Mouse (Mus musculus) cortical plate, adult 2 months (tissue): ENCODE results near the gene Eif3c. TPM values are rescaled to one million over a fixed set of nuclear protein-coding genes. Genes with fewer than 3 reads are reported as not detected.

Experiments
- H3K27ac ChIP-seq: fragments of 200-500 bp; 2 replicates; pipeline ENCODE4 v1.5.1; 2012; ENCODE audit warnings: low read length, control low read depth, inconsistent platforms; ENCODE audit not compliant: insufficient read depth
- H3K4me1 ChIP-seq: fragments of 200-500 bp; 2 replicates; pipeline ENCODE4 v1.6.1; 2011; ENCODE audit warnings: low read length; ENCODE audit not compliant: control insufficient read depth, insufficient read depth
- H3K4me3 ChIP-seq: fragments of 200-500 bp; 2 replicates; pipeline ENCODE4 v1.5.1; 2011; ENCODE audit warnings: mild to moderate bottlenecking, low read length, control low read depth; ENCODE audit not compliant: insufficient read depth
- CTCF ChIP-seq: fragments of 200-500 bp; IDR thresholded peaks from 2 replicates; pipeline ENCODE4 v1.5.1; 2011; ENCODE audit warnings: mild to moderate bottlenecking, control low read depth, low read length; ENCODE audit not compliant: insufficient read depth; ENCODE audit errors: extremely low read depth
- POLR2A ChIP-seq: fragments of 200-500 bp; IDR thresholded peaks from 2 replicates; pipeline ENCODE4 v1.6.1; 2011; ENCODE audit warnings: mild to moderate bottlenecking, low read length, control low read depth; ENCODE audit not compliant: insufficient read depth; ENCODE audit errors: extremely low read depth
- polyA plus RNA-seq: library from polyadenylated mRNA; depleted of rRNA; stranded (reverse); fragments of >200 nt; gene quantifications from 2 replicates; pipeline ENCODE4 v1.2.3, GENCODE M21; 2012

Gene Eif3c
- polyA plus RNA-seq, 1 experiment: 102 TPM

GRCm38 (mm10) chr7:126587779-126588178, 21.6 kb upstream of the Eif3c start:
- no peak overlapping the region for H3K27ac ChIP-seq
- H3K4me1 ChIP-seq: no peaks in the 10 kb centered on the region
- no peak overlapping the region for H3K4me3 ChIP-seq
- TF ChIP-seq CTCF (peak; percentile 54), POLR2A (no peak)

DNA sequence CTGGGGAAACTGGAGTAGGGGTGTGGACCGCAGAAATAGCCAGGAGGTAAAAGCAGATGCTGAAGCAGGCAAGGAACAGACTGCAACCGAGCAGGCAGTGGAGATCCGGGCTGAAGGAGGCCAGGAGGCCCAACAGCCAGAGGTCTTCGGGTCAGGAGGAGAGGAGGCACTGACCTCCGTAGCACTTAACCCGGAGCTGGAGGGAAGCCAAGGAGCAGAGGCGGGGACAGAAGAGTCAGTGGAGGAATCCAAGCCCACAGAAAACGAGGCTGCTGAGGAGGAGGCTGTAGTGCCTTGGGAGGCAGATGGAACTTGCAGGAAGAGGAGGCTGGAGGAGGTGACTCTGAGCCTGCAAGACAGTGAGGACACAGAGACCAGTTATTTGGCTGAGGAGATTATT, 20.6 kb upstream of the Eif3c start:
- Histone ChIP-seq H3K4me1 (no peaks in the 10 kb centered on the region), H3K4me3 (no peak overlapping the region), H3K27ac (no peak overlapping the region)
- no peak for TF ChIP-seq POLR2A
- no peak for TF ChIP-seq CTCF

DNA sequence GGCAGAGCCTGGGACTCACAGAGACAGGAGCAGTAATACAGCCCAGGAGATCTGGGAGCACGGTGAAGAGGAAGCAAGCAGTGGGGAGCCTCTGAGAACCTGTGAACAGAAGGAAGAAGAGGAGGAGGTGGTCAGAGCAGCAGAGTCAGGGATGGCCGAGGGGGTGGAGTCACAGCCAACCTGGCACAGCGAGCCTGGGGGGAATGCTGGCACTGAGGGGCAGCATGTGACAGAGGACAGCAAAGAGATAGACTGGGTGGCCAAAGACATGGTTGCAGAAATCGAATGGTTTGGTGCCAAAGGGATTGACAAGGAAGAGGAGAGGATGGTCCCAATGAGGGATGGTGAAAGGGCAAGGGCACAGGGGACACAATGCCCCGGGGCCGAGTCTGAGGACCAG, 19.5 kb upstream of the Eif3c start, which contains the start of gene Cln3:
TSS of gene Cln3 (minus strand) at position 101 of the 400 bp plus-strand sequence.
- Histone ChIP-seq H3K27ac (no peak within 1 kb of the TSS), H3K4me1 (no peaks in the 10 kb centered on the region), H3K4me3 (no peak within 1 kb of the TSS)
- TF ChIP-seq POLR2A (no peak), CTCF (no peak)

DNA sequence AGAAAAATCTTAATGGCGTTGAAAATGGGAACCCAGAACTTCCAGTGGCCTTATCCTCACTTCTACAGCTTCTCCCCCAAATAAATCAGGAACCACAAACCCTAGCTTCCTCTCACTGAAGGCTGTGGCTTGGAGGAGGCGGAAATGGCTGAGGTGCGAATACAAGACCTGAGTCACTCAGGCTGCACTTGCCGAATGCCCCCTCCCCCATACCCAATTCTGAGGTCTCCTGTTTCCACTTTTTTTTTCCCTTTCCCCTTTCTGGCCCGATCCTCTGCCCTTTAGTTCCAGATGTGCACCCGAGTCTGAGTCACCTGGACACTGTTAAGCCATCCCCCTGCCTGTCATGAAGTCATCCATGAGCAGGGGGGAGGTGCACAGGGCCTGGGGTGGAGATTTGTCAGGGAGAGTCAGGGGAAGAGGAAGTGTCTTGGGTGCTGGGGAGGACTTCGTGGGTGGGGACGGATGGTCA, 18.3 kb upstream of the Eif3c start, which contains the start of gene Apobr:
TSS of gene Apobr (plus strand) at position 437 of the 472 bp plus-strand sequence.
- TF ChIP-seq CTCF: no peak
- no peak for TF ChIP-seq POLR2A
- H3K4me1 ChIP-seq: no peaks in the 10 kb centered on the region
- H3K4me3 ChIP-seq: no peak within 1 kb of the TSS; the same call in 1 of the 2 replicates
- no peak within 1 kb of the TSS for H3K27ac ChIP-seq

DNA sequence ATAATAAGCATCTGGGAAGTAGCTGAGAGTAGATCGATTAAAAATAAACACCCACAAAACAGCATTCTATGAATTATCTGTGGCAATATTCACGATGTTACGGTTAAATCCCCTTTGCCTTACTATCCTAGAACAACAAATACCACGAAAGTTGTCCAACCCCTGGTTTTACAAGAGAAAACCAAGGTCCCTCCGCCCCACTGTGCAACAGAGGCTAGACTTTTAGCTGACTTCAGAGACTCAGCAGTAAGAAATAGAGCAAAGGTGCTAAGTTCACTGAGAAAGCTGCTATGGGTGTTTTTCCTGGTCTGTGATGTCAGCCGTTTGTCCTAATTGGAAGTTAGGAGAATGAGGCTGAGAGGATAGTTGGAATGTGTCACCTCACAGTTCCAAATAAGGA, 17.6 kb upstream of the Eif3c start:
- Histone ChIP-seq H3K27ac (no peak overlapping the region), H3K4me1 (no peaks in the 10 kb centered on the region), H3K4me3 (peak overlapping the region; percentile 42)
- TF ChIP-seq POLR2A (no peak), CTCF (no peak)

- TF ChIP-seq CTCF (no peak), POLR2A (peak; percentile 27; the same call in 1 of the 2 replicates)
- no peaks in the 10 kb centered on the region for H3K4me1 ChIP-seq
- H3K27ac ChIP-seq: peak overlapping the region; percentile 7; the same call in 1 of the 2 replicates
- H3K4me3 ChIP-seq: peak overlapping the region; percentile 42
These were observed 17.1 kb upstream of the Eif3c start for GRCm38 (mm10) chr7:126583251-126583709.

GRCm38 (mm10) chr7:126582759-126583158, 16.5 kb upstream of the Eif3c start:
- Histone ChIP-seq H3K4me1 (no peaks in the 10 kb centered on the region), H3K27ac (no peak overlapping the region), H3K4me3 (peak overlapping the region; percentile 42)
- TF ChIP-seq POLR2A (no peak), CTCF (no peak)

GRCm38 (mm10) chr7:126581661-126582060, 15.4 kb upstream of the Eif3c start:
- no peaks in the 10 kb centered on the region for H3K4me1 ChIP-seq
- no peak overlapping the region for H3K4me3 ChIP-seq
- TF ChIP-seq POLR2A (no peak), CTCF (no peak)
- no peak overlapping the region for H3K27ac ChIP-seq

GRCm38 (mm10) chr7:126579172-126579571, 13.0 kb upstream of the Eif3c start:
- H3K4me1 ChIP-seq: no peaks in the 10 kb centered on the region
- H3K27ac ChIP-seq: no peak overlapping the region
- peak; percentile 49 for TF ChIP-seq CTCF
- TF ChIP-seq POLR2A: no peak
- H3K4me3 ChIP-seq: no peak overlapping the region

GRCm38 (mm10) chr7:126576946-126577345, 10.7 kb upstream of the Eif3c start:
- Histone ChIP-seq H3K4me3 (no peak overlapping the region), H3K27ac (no peak overlapping the region), H3K4me1 (no peaks in the 10 kb centered on the region)
- TF ChIP-seq POLR2A (no peak), CTCF (peak; percentile 48)
